Mouse (Mus musculus): ENCODE measurements around the gene Vmn1r11. TPM values are rescaled to one million over a fixed set of nuclear protein-coding genes. Genes with fewer than 3 reads are reported as not detected.

Vmn1r11 gene
- not detected for total RNA-seq (2021)
- long read RNA-seq, experiment 1, result 0 reads
- long read RNA-seq, experiment 2, result 0 reads

DNA sequence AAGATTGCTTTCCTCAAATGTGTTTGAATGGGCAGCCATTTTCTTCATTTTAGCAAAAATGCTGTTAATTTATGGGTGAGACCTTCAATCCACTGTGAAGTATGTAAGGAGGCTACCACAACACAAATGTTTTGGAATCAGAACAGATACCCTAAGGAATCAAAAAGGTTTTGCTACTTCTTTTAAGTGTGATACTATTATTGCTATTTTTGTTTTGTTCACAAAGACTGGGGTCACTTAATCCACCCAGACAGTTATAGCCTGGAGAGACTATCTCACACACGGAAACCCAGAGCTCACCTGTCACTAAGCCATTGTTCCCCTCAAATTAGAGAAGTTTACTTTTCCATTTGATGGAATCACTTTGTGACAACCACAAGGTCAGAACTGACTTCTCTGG is at the start of gene Vmn1r11:
Gene Vmn1r11 (plus strand): TSS at position 301 of the 400 bp plus-strand sequence.
- DNase-seq (ENCODE audit: low spot score in 2 of 2), result no peak

DNA sequence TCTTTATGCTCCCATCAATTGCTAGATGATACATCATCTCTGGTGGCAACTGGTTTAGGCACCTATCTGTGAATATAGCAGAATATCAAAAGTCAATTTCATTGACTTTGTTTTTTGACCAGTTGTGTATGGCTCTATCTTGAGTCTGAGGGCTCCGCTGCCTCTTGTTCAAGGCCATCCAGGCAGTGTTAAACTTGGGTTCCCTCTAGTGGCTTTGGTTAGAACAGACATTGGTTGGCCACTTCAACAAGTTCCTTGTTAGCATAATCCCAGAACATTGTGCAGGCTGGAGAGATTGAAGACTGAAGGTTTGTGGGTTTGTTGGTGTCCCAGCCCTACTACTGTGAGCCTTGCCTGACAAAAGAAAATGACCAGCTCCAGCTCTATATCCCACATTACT is 26.9 kb upstream of the Vmn1r11 start:
- DNase-seq (ENCODE audit: low spot score in 2 of 2), result no peak

DNA sequence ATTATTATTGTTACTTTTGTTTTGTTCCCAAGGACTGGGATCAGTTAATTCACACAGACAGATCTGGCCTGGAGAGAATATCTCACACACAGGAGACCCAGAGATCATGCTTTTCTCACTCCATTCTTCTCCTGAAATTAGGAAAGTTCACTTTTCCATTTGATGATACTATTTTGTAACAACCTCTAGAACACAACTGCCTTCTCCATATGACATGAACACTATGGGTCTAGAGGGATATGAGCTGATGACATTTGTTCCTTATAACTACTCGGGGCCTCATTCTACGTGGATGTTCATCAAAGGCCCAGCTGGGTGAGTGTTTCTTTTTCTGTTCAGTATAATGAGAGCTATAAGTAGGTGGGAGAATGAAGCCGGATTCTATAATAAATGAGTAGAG is 24.1 kb upstream of the Vmn1r11 start, which contains the start of gene Vmn1r10:
Gene Vmn1r10 (plus strand): TSS at position 301 of the 400 bp plus-strand sequence.
- no peak for DNase-seq (ENCODE audit: low spot score in 2 of 2)

- DNase-seq (ENCODE audit: low spot score in 2 of 2), result no peak
These were observed 23.4 kb downstream of the Vmn1r11 start, which contains the start of gene Vmn1r12 for GRCm38 (mm10) chr6:57156619-57157018. Gene Vmn1r12, plus strand, starts transcription at chr6:57156919.

Other genes starting within 250 kb of the Vmn1r11 start
- 10 to 100 TPM; 57.1 to 60.8 TPM for gene Nt5c3, start 209.5 kb upstream of the Vmn1r11 start, total RNA-seq (2021)
- under 1 TPM; 0.16 to 0.42 TPM for gene Vmn1r4, start 209.4 kb upstream of the Vmn1r11 start, total RNA-seq (2021)
- not detected for gene Vmn1r5, start 163.2 kb upstream of the Vmn1r11 start, total RNA-seq (2021)
- gene Vmn1r6, start 136.2 kb upstream of the Vmn1r11 start, total RNA-seq (2021), result not detected
- not detected for gene Vmn1r7, start 108.1 kb upstream of the Vmn1r11 start, total RNA-seq (2021)
- not detected for gene Vmn1r8, start 101.2 kb upstream of the Vmn1r11 start, total RNA-seq (2021)
- gene Vmn1r9, start 66.7 kb upstream of the Vmn1r11 start, total RNA-seq (2021), result not detected
- gene Vmn1r10, start 24.0 kb upstream of the Vmn1r11 start, total RNA-seq (2021), result not detected
- gene Vmn1r12, start 23.5 kb downstream of the Vmn1r11 start, total RNA-seq (2021), result not detected
- gene Vmn1r13, start 69.8 kb downstream of the Vmn1r11 start, total RNA-seq (2021), result not detected
- gene Vmn1r14, start 98.2 kb downstream of the Vmn1r11 start, total RNA-seq (2021), result not detected
- not detected for gene Vmn1r15, start 124.5 kb downstream of the Vmn1r11 start, total RNA-seq (2021)
- gene Vmn1r16, start 196.0 kb downstream of the Vmn1r11 start, total RNA-seq (2021), result not detected
- not detected for gene Vmn1r17, start 230.3 kb downstream of the Vmn1r11 start, total RNA-seq (2021)

All from left cerebral cortex, adult 18-20 months (tissue).